Mouse (Mus musculus) midbrain, postnatal 0 days (tissue): ENCODE data around the gene Stk16. TPM values are rescaled to one million over a fixed set of nuclear protein-coding genes. Genes with fewer than 3 reads are reported as not detected.
A peak's percentile ranks its signal among the peaks of the same experiment; 100 is the strongest.

ENCODE experiments used
- ATAC-seq: fragments of 200-750 bp; cut with Nextera tagmentation; 2 replicates; pipeline ENCODE4 v1.8.0; 2017; ENCODE audit warnings: moderate number of reproducible peaks, mild to moderate bottlenecking, moderate TSS enrichment, moderate library complexity; ENCODE audit not compliant: low FRiP score
- DNase-seq: peaks from one replicate; pipeline ENCODE4 v3.0.0-alpha.2; 2015; ENCODE audit warnings: low spot score
- H3K27ac ChIP-seq: fragments of 300-500 bp; sonication (generic); 2 replicates; pipeline ENCODE4 v1.5.1; 2014; ENCODE audit warnings: low read depth, mild to moderate bottlenecking, low read length, mixed read lengths
- H3K27me3 ChIP-seq: fragments of 300-500 bp; sonication (generic); 2 replicates; pipeline ENCODE4 v1.6.1; 2014; ENCODE audit warnings: low read length, control low read depth, mixed read lengths; ENCODE audit not compliant: insufficient read depth
- H3K36me3 ChIP-seq: fragments of 300-500 bp; sonication (generic); 2 replicates; pipeline ENCODE4 v1.6.1; 2014; ENCODE audit warnings: low read length, control low read depth, mixed read lengths; ENCODE audit not compliant: insufficient read depth
- H3K4me1 ChIP-seq: fragments of 300-500 bp; sonication (generic); 2 replicates; pipeline ENCODE4 v1.6.1; 2014; ENCODE audit warnings: mild to moderate bottlenecking, control low read depth, antibody characterized with exemption, low read length, mixed read lengths; ENCODE audit not compliant: insufficient read depth
- H3K4me2 ChIP-seq: fragments of 300-500 bp; sonication (generic); 2 replicates; pipeline ENCODE4 v1.6.1; 2014; ENCODE audit warnings: low read depth, mild to moderate bottlenecking, low read length, mixed read lengths; ENCODE audit not compliant: poor library complexity, severe bottlenecking
- H3K4me3 ChIP-seq: fragments of 300-500 bp; sonication (generic); 2 replicates; pipeline ENCODE4 v1.5.1; 2014; ENCODE audit warnings: low read depth, mild to moderate bottlenecking, low read length, moderate library complexity
- H3K9ac ChIP-seq: fragments of 300-500 bp; sonication (generic); replicated peaks from 2 replicates; pipeline ENCODE4 v1.6.1; 2014; ENCODE audit warnings: mild to moderate bottlenecking, low read length, moderate library complexity, mixed read lengths; ENCODE audit not compliant: poor library complexity, severe bottlenecking
- H3K9me3 ChIP-seq: fragments of 300-500 bp; sonication (generic); 2 replicates; pipeline ENCODE4 v1.6.1; 2016; ENCODE audit warnings: low read length, control low read depth
- CTCF ChIP-seq: IDR thresholded peaks from 2 replicates; pipeline ENCODE4 v1.5.1; 2016; ENCODE audit warnings: antibody characterized with exemption, mild to moderate bottlenecking
- WGBS: fragments of 180-500 bp; shearing (Covaris S2); extraction: QIAGEN DNeasy Blood & Tissue Kit; methylation state at CpG from one replicate; pipeline ENCODE4 v1.1.7; 2014; 5-methylcytosine and 5-hydroxymethylcytosine counted together
- polyA plus RNA-seq: library from polyadenylated mRNA; unstranded; fragments of >200 nt; fragmentation: Nextera tagmentation; extraction: Ambion mirVana; gene quantifications from 2 replicates; pipeline ENCODE4 v1.2.1, GENCODE M21; 2015
- total RNA-seq: library from RNA; depleted of rRNA; stranded (reverse); fragments of >200 nt; gene quantifications from 2 replicates; pipeline ENCODE4 v1.2.3, GENCODE M21; 2014

Gene Stk16
- total and polyA plus RNA-seq, 2 experiments from 2014 or later, result 111 to 130 TPM

DNA sequence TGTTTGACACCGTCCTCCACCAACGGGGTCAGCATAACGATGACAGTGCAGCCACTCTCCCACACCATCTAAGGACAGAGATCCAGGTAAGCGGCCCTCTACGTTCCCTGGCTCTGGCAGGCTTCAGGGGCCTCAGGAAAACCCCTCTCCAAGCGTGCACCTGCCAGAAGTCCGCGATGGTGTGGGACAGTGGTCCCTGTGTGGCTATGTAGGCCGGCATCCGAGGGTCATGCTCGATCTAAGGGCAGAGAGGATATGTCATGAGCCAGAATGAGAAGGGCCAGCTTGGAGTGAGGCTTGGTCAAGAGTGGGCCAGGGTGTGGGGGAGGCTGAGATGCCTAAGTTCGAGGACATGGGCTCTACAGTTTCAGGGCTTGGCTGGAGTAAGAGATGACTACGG lies 41.7 kb downstream of the Stk16 start:
- Histone ChIP-seq H3K27me3 (no peaks in the 10 kb centered on the region), H3K27ac (no peak overlapping the region), H3K4me3 (no peak overlapping the region), H3K4me2 (no peak overlapping the region), H3K36me3 (no peaks in the 10 kb centered on the region), H3K4me1 (no peaks in the 10 kb centered on the region), H3K9ac (no peak overlapping the region), H3K9me3 (no peaks in the 10 kb centered on the region)
- 74% methylated on average over 13 of the region's 13 CpGs for WGBS
- no peak for TF ChIP-seq CTCF
- no peak for ATAC-seq
- DNase-seq, result no peak

DNA sequence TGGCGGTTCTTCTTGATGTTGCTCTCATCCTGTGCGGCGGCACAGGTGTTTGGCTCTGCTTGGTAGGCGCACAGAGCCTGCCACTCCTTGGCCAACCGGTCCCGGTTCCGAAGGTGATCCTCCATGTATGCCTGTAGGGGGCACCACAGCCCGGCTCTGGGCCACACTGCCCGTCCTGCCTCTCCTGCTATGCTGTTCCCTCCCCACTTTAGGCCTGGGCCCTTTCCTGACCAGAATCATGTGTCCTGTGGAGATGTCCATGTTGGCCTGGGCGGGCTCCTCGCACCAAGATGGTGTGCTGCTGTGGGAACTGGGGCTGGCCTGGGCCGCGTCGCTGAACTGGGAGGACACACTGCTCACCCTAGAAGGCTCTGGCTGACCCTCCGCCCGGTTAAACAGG lies 42.4 kb downstream of the Stk16 start:
- ATAC-seq (no peak), DNase-seq (no peak)
- H3K4me3 ChIP-seq, result no peak overlapping the region
- H3K36me3 ChIP-seq, result no peaks in the 10 kb centered on the region
- H3K9me3 ChIP-seq, result no peaks in the 10 kb centered on the region
- no peak overlapping the region for H3K4me2 ChIP-seq
- WGBS, result 81% methylated on average over 16 of the region's 16 CpGs
- peak; percentile 28; the same call in 1 of the 2 replicates for TF ChIP-seq CTCF
- H3K4me1 ChIP-seq, result no peaks in the 10 kb centered on the region
- H3K27ac ChIP-seq, result no peak overlapping the region
- no peak overlapping the region for H3K9ac ChIP-seq
- no peaks in the 10 kb centered on the region for H3K27me3 ChIP-seq

DNA sequence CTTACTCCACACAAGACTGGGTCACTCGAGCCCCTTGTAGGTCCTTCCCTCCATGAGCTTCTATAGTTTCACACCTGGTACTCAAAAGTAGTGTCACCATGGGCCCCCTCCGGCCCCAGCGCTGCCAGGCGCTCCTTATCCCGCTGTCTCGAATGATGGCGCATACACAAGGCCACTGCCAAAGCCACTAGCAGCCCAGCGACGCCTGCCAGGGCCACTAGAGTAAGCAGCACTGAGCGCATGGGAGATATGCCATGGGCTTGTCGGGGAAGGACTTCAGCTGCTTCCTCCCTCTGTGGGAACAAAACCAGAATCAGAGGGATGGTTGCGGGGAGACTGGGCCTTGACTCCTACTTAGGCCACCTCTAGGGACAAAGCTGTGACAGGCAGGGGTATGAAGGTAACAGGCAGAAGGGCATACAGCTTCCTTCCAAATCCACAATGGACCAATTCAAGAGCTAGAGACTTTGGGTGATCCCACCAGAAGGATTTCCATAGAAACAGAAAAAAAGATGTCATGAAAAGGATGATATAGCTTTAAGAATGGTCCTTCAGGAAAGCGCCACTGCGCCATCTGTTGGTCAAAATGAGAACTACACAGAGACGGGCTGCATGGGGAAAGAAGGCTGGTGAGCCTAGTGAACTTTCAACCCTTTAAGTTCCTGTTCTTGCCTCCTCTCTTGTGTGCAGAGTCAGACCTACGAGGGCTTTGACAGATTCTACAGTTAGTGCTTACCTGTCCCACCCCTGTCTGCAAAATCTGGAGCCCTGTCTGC lies 43.4 kb downstream of the Stk16 start:
- DNase-seq (peak; percentile 75), ATAC-seq (no peak)
- no peak overlapping the region for H3K9ac ChIP-seq
- H3K9me3 ChIP-seq, result no peaks in the 10 kb centered on the region
- WGBS, result 64% methylated on average over 16 of the region's 16 CpGs
- peak; percentile 96 for TF ChIP-seq CTCF
- no peak overlapping the region for H3K4me2 ChIP-seq
- no peaks in the 10 kb centered on the region for H3K27me3 ChIP-seq
- H3K27ac ChIP-seq, result 0 out of 2 replicates have a peak overlapping the region, but pooled peaks have one; percentile 26
- no peak overlapping the region for H3K4me3 ChIP-seq
- peaks cover 3% of the 10 kb centered on the region for H3K36me3 ChIP-seq
- H3K4me1 ChIP-seq, result no peaks in the 10 kb centered on the region

- Histone ChIP-seq H3K27ac (no peak overlapping the region), H3K4me3 (no peak overlapping the region), H3K9me3 (no peaks in the 10 kb centered on the region), H3K9ac (no peak overlapping the region), H3K4me1 (no peaks in the 10 kb centered on the region), H3K27me3 (no peaks in the 10 kb centered on the region), H3K4me2 (no peak overlapping the region), H3K36me3 (peaks cover 6% of the 10 kb centered on the region)
- ATAC-seq (0 out of 2 replicates have a peak, but pooled peaks have one; percentile 5), DNase-seq (no peak)
- WGBS, result 63% methylated on average over 8 of the region's 8 CpGs
- no peak for TF ChIP-seq CTCF
Measured at GRCm38 (mm10) chr1:75254625-75255013, 44.0 kb downstream of the Stk16 start.

DNA sequence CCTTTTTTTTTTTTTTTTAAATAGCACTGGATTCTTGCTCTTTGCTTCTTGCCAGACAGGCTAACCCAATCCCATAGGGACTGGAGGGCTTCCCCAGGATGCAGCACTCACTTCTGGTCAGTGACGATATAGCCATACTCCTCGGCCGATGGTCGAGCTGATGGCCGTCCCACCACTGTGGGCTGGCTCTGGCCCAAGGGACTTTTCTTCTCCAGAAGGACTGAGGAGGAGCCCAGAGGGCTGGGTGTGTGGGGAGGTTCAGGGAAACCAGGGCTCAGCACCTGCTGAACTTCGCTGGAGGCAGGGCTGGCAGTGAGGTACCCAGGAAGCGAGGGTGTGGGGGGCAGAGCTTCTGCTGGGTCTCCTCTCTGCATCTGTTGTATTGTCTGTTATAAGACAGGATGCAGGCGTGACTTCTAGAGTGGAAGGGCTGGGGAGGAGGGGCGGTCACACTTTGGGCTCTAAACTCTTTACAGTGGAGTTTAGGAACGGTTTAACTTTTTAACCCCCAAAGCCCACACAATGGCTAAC lies 44.9 kb downstream of the Stk16 start:
- H3K27ac ChIP-seq, result no peak overlapping the region
- no peak overlapping the region for H3K9ac ChIP-seq
- TF ChIP-seq CTCF, result no peak
- H3K4me3 ChIP-seq, result no peak overlapping the region
- H3K9me3 ChIP-seq, result no peaks in the 10 kb centered on the region
- H3K27me3 ChIP-seq, result no peaks in the 10 kb centered on the region
- H3K4me1 ChIP-seq, result no peaks in the 10 kb centered on the region
- H3K4me2 ChIP-seq, result no peak overlapping the region
- DNase-seq (no peak), ATAC-seq (no peak)
- 72% methylated on average over 10 of the region's 10 CpGs for WGBS
- H3K36me3 ChIP-seq, result peaks cover 6% of the 10 kb centered on the region

GRCm38 (mm10) chr1:75261278-75261677 lies 50.6 kb downstream of the Stk16 start:
- Histone ChIP-seq H3K4me3 (no peak overlapping the region), H3K27me3 (no peaks in the 10 kb centered on the region; the same call in 1 of the 2 replicates), H3K9me3 (no peaks in the 10 kb centered on the region), H3K4me1 (peaks cover 2% of the 10 kb centered on the region; the same call in 1 of the 2 replicates), H3K27ac (no peak overlapping the region), H3K36me3 (peaks cover 6% of the 10 kb centered on the region), H3K9ac (no peak overlapping the region), H3K4me2 (no peak overlapping the region)
- TF ChIP-seq CTCF, result no peak
- DNase-seq (no peak), ATAC-seq (no peak)
